Mouse (Mus musculus) heart, embryonic 16.5 days (tissue): Measurements from ENCODE around the gene Urb1. TPM values are rescaled to one million over a fixed set of nuclear protein-coding genes. Genes with fewer than 3 reads are reported as not detected.

ENCODE experiments used
- ATAC-seq: fragments of 200-750 bp; cut with Nextera tagmentation; replicated peaks from 2 replicates; pipeline ENCODE4 v1.8.0; 2017; ENCODE audit warnings: moderate number of reproducible peaks; ENCODE audit not compliant: insufficient read depth, low FRiP score; ENCODE audit errors: extremely low read depth
- H3K27ac ChIP-seq: fragments of 300-500 bp; sonication (generic); 2 replicates; pipeline ENCODE4 v1.5.1; 2014; ENCODE audit warnings: mild to moderate bottlenecking, low read length, control low read depth, moderate library complexity
- H3K27me3 ChIP-seq: fragments of 300-500 bp; sonication (generic); 2 replicates; pipeline ENCODE4 v1.6.1; 2014; ENCODE audit warnings: low read length, mixed read lengths; ENCODE audit not compliant: control insufficient read depth, insufficient read depth
- H3K36me3 ChIP-seq: fragments of 300-500 bp; sonication (generic); 2 replicates; pipeline ENCODE4 v1.6.1; 2014; ENCODE audit not compliant: control insufficient read depth, insufficient read depth
- H3K4me1 ChIP-seq: fragments of 300-500 bp; sonication (generic); 2 replicates; pipeline ENCODE4 v1.6.1; 2014; ENCODE audit warnings: low read length, mixed read lengths; ENCODE audit not compliant: control insufficient read depth, insufficient read depth
- H3K4me2 ChIP-seq: fragments of 300-500 bp; sonication (generic); 2 replicates; pipeline ENCODE4 v1.6.1; 2014; ENCODE audit warnings: low read depth, mild to moderate bottlenecking, control low read depth, low read length
- H3K4me3 ChIP-seq: fragments of 300-500 bp; sonication (generic); 2 replicates; pipeline ENCODE4 v1.5.1; 2014; ENCODE audit warnings: mild to moderate bottlenecking, control low read depth, low read length
- H3K9ac ChIP-seq: fragments of 300-500 bp; sonication (generic); 2 replicates; pipeline ENCODE4 v1.6.1; 2014; ENCODE audit warnings: low read length, control low read depth
- H3K9me3 ChIP-seq: fragments of 300-500 bp; sonication (generic); replicated peaks from 2 replicates; pipeline ENCODE4 v1.6.1; 2016; ENCODE audit warnings: low read length; ENCODE audit not compliant: control insufficient read depth
- WGBS: fragments of 180-500 bp; shearing (Covaris S2); extraction: QIAGEN DNeasy Blood & Tissue Kit; methylation state at CpG from one replicate; pipeline ENCODE4 v1.1.7; 2014; 5-methylcytosine and 5-hydroxymethylcytosine counted together
- polyA plus RNA-seq: library from polyadenylated mRNA; unstranded; fragments of >200 nt; fragmentation: Nextera tagmentation; extraction: Ambion mirVana; gene quantifications from 2 replicates; pipeline ENCODE4 v1.2.1, GENCODE M21; 2015

Urb1 gene
- 6.7 and 7.2 TPM in 2 replicates for polyA plus RNA-seq

GRCm38 (mm10) chr16:90809975-90810715, at the start of gene Urb1:
Urb1 (minus strand) TSS chr16:90810413.
- Histone ChIP-seq H3K36me3 (no peaks in the 10 kb centered on the region), H3K27ac (peak within 1 kb of the TSS; percentile 84), H3K9me3 (no peaks in the 10 kb centered on the region), H3K4me3 (peak within 1 kb of the TSS; percentile 68), H3K4me1 (peaks cover 9% of the 10 kb centered on the region), H3K9ac (peak within 1 kb of the TSS; percentile 69), H3K27me3 (no peaks in the 10 kb centered on the region), H3K4me2 (peak within 1 kb of the TSS; percentile 67)
- ATAC-seq = peak; percentile 94
- WGBS = under 1% methylated on average over 47 of the region's 47 CpGs

DNA sequence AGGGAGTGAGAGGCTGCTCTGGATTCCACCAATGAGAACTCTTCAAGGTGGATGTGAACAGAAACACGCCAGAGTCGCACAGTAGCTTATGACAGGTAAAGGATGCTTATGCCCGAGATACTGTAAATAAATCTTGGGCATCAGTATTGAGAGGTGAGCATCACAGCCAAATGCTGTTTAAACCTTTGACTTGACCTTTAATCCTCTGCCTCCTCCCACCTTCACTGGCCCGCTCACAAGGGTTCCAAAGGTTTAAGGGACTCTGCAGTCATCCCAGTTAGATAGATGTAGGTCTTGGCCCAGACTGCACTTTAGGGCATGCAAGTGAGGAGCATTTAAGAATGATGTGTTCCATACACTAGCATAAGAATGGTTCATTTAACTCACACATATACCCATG, 48.0 kb upstream of the Urb1 start:
- no peak overlapping the region for H3K4me2 ChIP-seq
- no peak overlapping the region for H3K9ac ChIP-seq
- no peaks in the 10 kb centered on the region for H3K27me3 ChIP-seq
- WGBS = 82% methylated on average over 4 of the region's 4 CpGs
- H3K9me3 ChIP-seq = no peaks in the 10 kb centered on the region
- no peak overlapping the region for H3K27ac ChIP-seq
- H3K4me3 ChIP-seq = no peak overlapping the region
- H3K4me1 ChIP-seq = no peaks in the 10 kb centered on the region
- no peak for ATAC-seq
- H3K36me3 ChIP-seq = no peaks in the 10 kb centered on the region

GRCm38 (mm10) chr16:90856552-90857200, 46.5 kb upstream of the Urb1 start:
- H3K4me1 ChIP-seq = no peaks in the 10 kb centered on the region
- H3K27me3 ChIP-seq = no peaks in the 10 kb centered on the region
- ATAC-seq = no peak
- H3K9me3 ChIP-seq = no peaks in the 10 kb centered on the region
- H3K27ac ChIP-seq = no peak overlapping the region
- no peak overlapping the region for H3K9ac ChIP-seq
- WGBS = 73% methylated on average over 6 of the region's 6 CpGs
- H3K4me2 ChIP-seq = no peak overlapping the region
- H3K4me3 ChIP-seq = no peak overlapping the region
- no peaks in the 10 kb centered on the region for H3K36me3 ChIP-seq

DNA sequence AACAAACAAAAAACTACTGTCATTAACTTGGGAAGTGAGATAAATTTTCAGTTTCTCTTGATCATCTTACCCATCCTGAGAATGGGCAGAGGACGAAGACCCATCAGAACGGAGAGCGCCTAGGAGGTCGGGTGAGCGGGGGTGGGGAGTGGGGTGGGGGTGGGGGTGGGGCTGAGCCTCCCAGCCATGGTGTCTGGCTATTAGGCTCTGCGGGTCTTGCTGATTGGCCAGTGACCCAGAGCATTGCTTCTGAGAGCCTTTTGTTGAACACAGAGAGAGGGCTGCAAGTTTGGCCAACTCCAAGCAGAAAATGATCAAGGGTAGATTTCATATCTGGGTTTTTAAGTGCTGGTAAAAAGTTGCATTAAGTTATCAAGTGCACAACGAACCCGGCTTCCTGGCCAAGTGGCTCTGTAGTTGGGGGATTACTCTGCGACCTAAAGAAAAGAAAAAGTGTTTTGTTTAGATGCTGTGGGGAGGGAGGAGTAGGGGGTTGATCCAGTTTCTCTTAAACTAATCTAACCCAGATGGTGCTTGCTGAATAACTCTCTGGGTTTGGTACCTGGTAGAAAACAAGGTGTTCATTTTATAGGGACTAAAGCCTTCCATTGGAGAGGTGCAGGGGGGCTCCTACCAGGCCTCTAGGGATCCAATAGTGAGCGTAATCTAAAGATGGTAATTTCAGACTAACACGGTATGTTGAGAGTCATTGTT, 41.6 kb upstream of the Urb1 start:
- Histone ChIP-seq H3K4me1 (peaks cover 10% of the 10 kb centered on the region; the same call in 1 of the 2 replicates), H3K9ac (no peak overlapping the region), H3K4me3 (no peak overlapping the region), H3K27me3 (no peaks in the 10 kb centered on the region), H3K9me3 (no peaks in the 10 kb centered on the region), H3K4me2 (no peak overlapping the region), H3K36me3 (no peaks in the 10 kb centered on the region), H3K27ac (no peak overlapping the region)
- 68% methylated on average over 11 of the region's 11 CpGs for WGBS
- no peak for ATAC-seq

DNA sequence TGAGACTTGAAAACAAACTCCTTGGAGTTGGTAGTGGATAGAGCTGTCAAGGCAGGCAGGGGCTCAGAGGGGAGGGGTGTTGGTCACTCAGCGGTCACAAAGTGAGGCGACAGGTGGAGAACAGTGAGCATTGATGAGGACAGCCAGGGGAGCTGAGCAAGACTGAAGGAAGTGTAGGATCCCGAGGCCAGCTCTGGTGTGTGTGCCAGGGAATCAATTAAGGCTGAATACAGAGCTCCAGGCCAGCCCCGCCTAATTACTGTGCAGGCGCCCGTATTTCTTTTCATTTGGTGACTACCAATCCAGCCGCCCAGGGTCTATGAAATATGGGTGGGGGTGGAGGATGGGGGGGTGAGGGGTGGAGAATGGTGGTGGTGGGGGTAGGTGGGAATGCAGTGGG, 40.7 kb upstream of the Urb1 start:
- H3K36me3 ChIP-seq = no peaks in the 10 kb centered on the region
- H3K9me3 ChIP-seq = no peaks in the 10 kb centered on the region
- no peaks in the 10 kb centered on the region for H3K27me3 ChIP-seq
- H3K4me2 ChIP-seq = no peak overlapping the region
- H3K4me1 ChIP-seq = peaks cover 10% of the 10 kb centered on the region; the same call in 1 of the 2 replicates
- no peak overlapping the region for H3K27ac ChIP-seq
- no peak for ATAC-seq
- no peak overlapping the region for H3K9ac ChIP-seq
- WGBS = 70% methylated on average over 7 of the region's 7 CpGs
- H3K4me3 ChIP-seq = no peak overlapping the region

DNA sequence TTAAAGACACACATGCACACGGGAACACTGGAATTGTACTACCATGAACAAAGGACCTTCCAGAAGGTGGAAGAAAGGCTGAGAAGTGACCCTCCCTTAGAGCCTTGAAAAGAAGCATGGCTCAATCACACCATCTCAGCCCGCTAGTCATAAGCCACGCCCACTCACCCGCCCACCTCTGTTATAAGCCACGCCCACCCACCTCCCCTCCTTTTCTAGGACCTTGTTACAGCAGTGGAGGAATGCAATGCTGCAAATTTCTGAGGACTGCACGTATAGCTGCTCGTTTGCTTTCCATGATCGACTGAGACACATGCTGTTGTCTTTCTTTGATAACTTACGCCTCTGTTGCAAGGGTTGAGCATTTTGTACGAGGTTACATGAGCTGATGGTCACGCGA, 39.0 kb upstream of the Urb1 start:
- Histone ChIP-seq H3K4me3 (no peak overlapping the region), H3K27me3 (no peaks in the 10 kb centered on the region), H3K9ac (no peak overlapping the region), H3K27ac (no peak overlapping the region), H3K9me3 (no peaks in the 10 kb centered on the region), H3K4me2 (no peak overlapping the region), H3K4me1 (peaks cover 21% of the 10 kb centered on the region), H3K36me3 (no peaks in the 10 kb centered on the region)
- 54% methylated on average over 12 of the region's 12 CpGs for WGBS
- no peak for ATAC-seq

DNA sequence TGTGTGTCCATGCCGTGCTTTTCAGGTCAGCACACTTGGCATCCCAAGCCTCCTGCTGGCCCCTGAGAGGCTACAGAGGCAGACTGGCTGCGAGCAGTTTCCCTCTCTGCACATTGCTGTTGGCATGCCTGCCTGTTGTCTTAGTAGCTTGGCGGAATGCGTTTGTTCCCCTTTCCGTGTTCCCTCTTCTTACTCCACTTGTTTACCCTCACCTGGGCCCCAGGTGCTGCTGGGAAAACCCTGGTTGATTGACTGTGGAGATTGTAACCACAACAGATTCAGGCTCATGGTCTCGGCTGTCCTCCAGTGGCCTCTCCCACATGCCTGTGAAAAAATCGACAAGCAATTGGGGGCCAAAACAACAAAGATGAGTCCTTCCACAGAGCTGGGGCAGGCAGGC, 38.5 kb upstream of the Urb1 start:
- Histone ChIP-seq H3K9ac (no peak overlapping the region), H3K27me3 (no peaks in the 10 kb centered on the region), H3K9me3 (no peaks in the 10 kb centered on the region), H3K4me3 (no peak overlapping the region), H3K27ac (no peak overlapping the region), H3K4me1 (peaks cover 21% of the 10 kb centered on the region), H3K4me2 (no peak overlapping the region), H3K36me3 (no peaks in the 10 kb centered on the region)
- 68% methylated on average over 7 of the region's 7 CpGs for WGBS
- ATAC-seq = no peak

DNA sequence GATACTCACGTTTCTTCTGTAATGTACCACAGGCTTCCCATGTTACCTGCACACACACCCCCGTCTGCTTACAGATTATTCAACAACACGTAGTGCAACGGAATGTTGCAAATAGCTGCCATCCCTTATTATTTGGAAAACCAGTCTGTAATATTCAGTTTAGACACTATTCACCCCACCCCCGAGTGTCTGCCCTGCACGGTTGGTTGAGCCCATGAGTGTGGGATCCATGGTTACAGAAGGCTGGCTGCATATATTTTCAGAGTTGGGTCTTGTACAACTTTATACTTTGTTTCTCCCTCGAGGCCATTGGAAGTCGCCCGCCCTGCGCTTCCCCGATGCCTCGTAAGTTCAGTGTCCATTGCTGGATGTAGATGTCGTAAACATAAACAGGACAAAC, 35.4 kb upstream of the Urb1 start:
- no peak for ATAC-seq
- peaks cover 21% of the 10 kb centered on the region for H3K4me1 ChIP-seq
- H3K36me3 ChIP-seq = no peaks in the 10 kb centered on the region
- no peaks in the 10 kb centered on the region for H3K9me3 ChIP-seq
- WGBS = 77% methylated on average over 13 of the region's 13 CpGs
- no peak overlapping the region for H3K27ac ChIP-seq
- no peak overlapping the region for H3K4me2 ChIP-seq
- H3K4me3 ChIP-seq = no peak overlapping the region
- no peaks in the 10 kb centered on the region for H3K27me3 ChIP-seq
- H3K9ac ChIP-seq = no peak overlapping the region

- H3K9me3 ChIP-seq = no peaks in the 10 kb centered on the region
- 33% methylated on average over 6 of the region's 6 CpGs for WGBS
- H3K4me2 ChIP-seq = peak overlapping the region; percentile 39
- peak overlapping the region; percentile 69 for H3K27ac ChIP-seq
- H3K4me1 ChIP-seq = peaks cover 21% of the 10 kb centered on the region
- H3K4me3 ChIP-seq = no peak overlapping the region
- H3K36me3 ChIP-seq = no peaks in the 10 kb centered on the region
- peak; percentile 62 for ATAC-seq
- no peaks in the 10 kb centered on the region for H3K27me3 ChIP-seq
- H3K9ac ChIP-seq = no peak overlapping the region
Measured at GRCm38 (mm10) chr16:90845038-90845437, 34.8 kb upstream of the Urb1 start.
